Mouse (Mus musculus) cerebellum, adult 9-10 months (tissue): ENCODE measurements around the gene Vegfa.

Experiments used
- DNase-seq: peaks from one replicate; pipeline ENCODE4 v3.0.0; 2022

The Vegfa gene

GRCm38 (mm10) chr17:46049567-46049966 is 17.4 kb upstream of the Vegfa start:
- no peak for DNase-seq

- DNase-seq, result no peak
Measured at GRCm38 (mm10) chr17:46048184-46048583, 16.0 kb upstream of the Vegfa start.

- no peak for DNase-seq
Measured at GRCm38 (mm10) chr17:46045742-46046141, 13.6 kb upstream of the Vegfa start.

- no peak for DNase-seq
Measured at GRCm38 (mm10) chr17:46044953-46045352, 12.8 kb upstream of the Vegfa start.

GRCm38 (mm10) chr17:46042158-46042557 is 10.0 kb upstream of the Vegfa start:
- no peak for DNase-seq

GRCm38 (mm10) chr17:46041679-46042078 is 9.5 kb upstream of the Vegfa start:
- no peak for DNase-seq

GRCm38 (mm10) chr17:46041223-46041622 is 9.1 kb upstream of the Vegfa start:
- DNase-seq, result no peak

- DNase-seq, result no peak
Measured at GRCm38 (mm10) chr17:46040561-46040960, 8.4 kb upstream of the Vegfa start.

- no peak for DNase-seq
Measured at GRCm38 (mm10) chr17:46038906-46039305, 6.7 kb upstream of the Vegfa start.

GRCm38 (mm10) chr17:46036400-46036799 is 4.2 kb upstream of the Vegfa start:
- no peak for DNase-seq

GRCm38 (mm10) chr17:46034110-46034509 is 1.9 kb upstream of the Vegfa start:
- DNase-seq, result no peak

GRCm38 (mm10) chr17:46033607-46034006 is 1.4 kb upstream of the Vegfa start:
- DNase-seq, result peak; percentile 43

GRCm38 (mm10) chr17:46033122-46033521 is 953 bp upstream of the Vegfa start:
- peak; percentile 64 for DNase-seq

GRCm38 (mm10) chr17:46031621-46032211 is 453 bp downstream of the Vegfa start:
- DNase-seq, result peak; percentile 69

GRCm38 (mm10) chr17:46030731-46031620 is 1.2 kb downstream of the Vegfa start:
- peak; percentile 77 for DNase-seq

GRCm38 (mm10) chr17:46030323-46030730 is 1.8 kb downstream of the Vegfa start:
- peak; percentile 75 for DNase-seq

GRCm38 (mm10) chr17:46029554-46030207 is 2.5 kb downstream of the Vegfa start:
- peak; percentile 57 for DNase-seq

GRCm38 (mm10) chr17:46029052-46029553 is 3.1 kb downstream of the Vegfa start:
- peak; percentile 60 for DNase-seq

- no peak for DNase-seq
Measured at GRCm38 (mm10) chr17:46028210-46029051, 3.7 kb downstream of the Vegfa start.

GRCm38 (mm10) chr17:46027066-46027917 is 4.9 kb downstream of the Vegfa start:
- peak; percentile 61 for DNase-seq

GRCm38 (mm10) chr17:46025927-46026668 is 6.1 kb downstream of the Vegfa start:
- no peak for DNase-seq
